Mouse (Mus musculus): ENCODE measurements around the gene Gif. TPM values are rescaled to one million over a fixed set of nuclear protein-coding genes. Genes with fewer than 3 reads are reported as not detected.
A peak's percentile ranks its signal among the peaks of the same experiment; 100 is the strongest.

Gene Gif
- not detected for total RNA-seq (2022)

- DNase-seq (ENCODE audit: low spot score in 2 of 2) = no peak
These were observed at the start of gene Gif for GRCm38 (mm10) chr19:11747298-11747697. Gene Gif (plus strand): TSS chr19:11747554.

GRCm38 (mm10) chr19:11698342-11698741, 49.0 kb upstream of the Gif start:
- no peak for DNase-seq (ENCODE audit: low spot score in 2 of 2)

- DNase-seq (ENCODE audit: low spot score in 2 of 2) = no peak
These were observed 34.9 kb upstream of the Gif start for GRCm38 (mm10) chr19:11712451-11712850.

- DNase-seq (ENCODE audit: low spot score in 2 of 2) = no peak
These were observed 27.3 kb upstream of the Gif start for GRCm38 (mm10) chr19:11720071-11720470.

GRCm38 (mm10) chr19:11723870-11724269, 23.5 kb upstream of the Gif start:
- DNase-seq (ENCODE audit: low spot score in 2 of 2) = no peak

- no peak for DNase-seq (ENCODE audit: low spot score in 2 of 2)
These were observed 23.1 kb upstream of the Gif start for GRCm38 (mm10) chr19:11724275-11724674.

- DNase-seq (ENCODE audit: low spot score in 2 of 2) = no peak
These were observed 21.4 kb upstream of the Gif start for GRCm38 (mm10) chr19:11725915-11726314.

- DNase-seq (ENCODE audit: low spot score in 2 of 2) = no peak
These were observed 20.1 kb upstream of the Gif start for GRCm38 (mm10) chr19:11727304-11727703.

- DNase-seq (ENCODE audit: low spot score in 2 of 2) = no peak
These were observed 17.1 kb upstream of the Gif start for GRCm38 (mm10) chr19:11730278-11730677.

GRCm38 (mm10) chr19:11736455-11736854, 10.9 kb upstream of the Gif start:
- DNase-seq (ENCODE audit: low spot score in 2 of 2) = no peak

GRCm38 (mm10) chr19:11745680-11746079, 1.7 kb upstream of the Gif start:
- no peak for DNase-seq (ENCODE audit: low spot score in 2 of 2)

GRCm38 (mm10) chr19:11765059-11765458, 17.7 kb downstream of the Gif start:
- no peak for DNase-seq (ENCODE audit: low spot score in 2 of 2)

- DNase-seq (ENCODE audit: low spot score in 2 of 2) = no peak
These were observed 19.1 kb downstream of the Gif start for GRCm38 (mm10) chr19:11766413-11766812.

- DNase-seq (ENCODE audit: low spot score in 2 of 2) = no peak
These were observed 20.8 kb downstream of the Gif start for GRCm38 (mm10) chr19:11768163-11768562.

GRCm38 (mm10) chr19:11769257-11769920, 22.0 kb downstream of the Gif start:
- DNase-seq (ENCODE audit: low spot score in 2 of 2) = no peak

GRCm38 (mm10) chr19:11770205-11770892, 23.0 kb downstream of the Gif start, which contains the start of gene Mrpl16:
Gene Mrpl16 (plus strand): TSS chr19:11770391.
- DNase-seq (ENCODE audit: low spot score in 2 of 2) = peak; percentile 79 to 84

GRCm38 (mm10) chr19:11777191-11777865, 30.0 kb downstream of the Gif start:
- peak in 1 of 2 experiments; percentile 79 for DNase-seq (ENCODE audit: low spot score in 2 of 2)

- DNase-seq (ENCODE audit: low spot score in 2 of 2) = no peak
These were observed 38.2 kb downstream of the Gif start for GRCm38 (mm10) chr19:11785409-11786154.

GRCm38 (mm10) chr19:11787826-11788225, 40.5 kb downstream of the Gif start:
- no peak for DNase-seq (ENCODE audit: low spot score in 2 of 2)

- DNase-seq (ENCODE audit: low spot score in 2 of 2) = no peak
These were observed 41.5 kb downstream of the Gif start for GRCm38 (mm10) chr19:11788876-11789275.

- no peak for DNase-seq (ENCODE audit: low spot score in 2 of 2)
These were observed 44.5 kb downstream of the Gif start for GRCm38 (mm10) chr19:11791825-11792224.

Measured in left cerebral cortex, adult 8-10 months (tissue).